Comparison of ENCODE assay signal across 10 mouse cellular contexts in the genomic region with DNA sequence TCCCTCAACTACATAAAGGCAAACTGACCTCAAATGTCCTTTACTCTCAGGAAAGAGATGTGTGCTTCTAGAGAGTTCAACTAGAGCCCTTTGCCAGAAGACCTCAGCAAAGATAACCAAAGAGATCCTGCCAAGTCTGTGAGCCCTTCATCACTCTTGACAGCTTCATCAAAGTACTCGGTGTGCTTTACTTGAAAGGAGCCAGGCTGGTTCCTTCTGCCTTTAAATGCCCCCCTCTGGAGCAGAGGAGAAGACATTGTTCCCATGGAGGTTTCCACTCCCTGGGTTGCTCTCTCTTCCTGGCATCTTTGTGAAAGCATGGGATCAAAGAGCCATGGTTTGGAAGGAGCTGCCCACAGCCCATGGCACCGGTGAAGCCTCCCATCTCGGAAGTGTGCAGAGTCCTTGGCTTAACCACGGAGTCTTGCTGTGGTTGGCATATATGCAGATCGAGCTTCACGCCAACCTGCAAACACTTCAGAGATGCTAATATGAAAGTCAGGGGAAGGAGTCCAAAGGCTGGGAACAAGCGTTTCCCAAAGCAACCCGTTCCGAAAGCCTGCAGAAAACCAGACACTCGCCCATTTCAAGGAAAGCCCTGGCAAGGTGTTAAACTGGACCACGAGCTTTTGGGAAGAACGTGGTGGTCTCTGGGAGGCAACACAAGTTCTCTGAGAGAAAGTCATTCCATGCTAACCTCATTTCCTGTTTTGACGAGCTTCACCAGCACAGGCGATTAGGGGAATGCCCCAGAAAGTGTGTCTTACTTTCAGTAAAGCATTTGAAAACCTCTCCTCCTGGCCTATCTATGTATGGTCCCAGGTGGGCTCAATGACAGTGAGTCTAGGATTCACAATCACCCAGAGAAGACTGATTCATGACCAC.
DNase-seq lines count a peak whose midpoint lies in the region.
"Had no signal": no experiment of that assay in that cellular context is flagged by ENCODE, and none has a peak within 500 bp of the region (broad histone marks: within the 10 kb centered on the region; RNA-seq: fewer than 3 reads in every experiment).

No protein-coding gene starts in this region.

- DNase-seq in left cerebral cortex, postnatal 4 days, result peak; percentile 36
- DNase-seq in left cerebral cortex, postnatal 36 days (ENCODE audit: low spot score in 2 of 2), result no peak
- DNase-seq in CD4-positive helper T cell, adult 2 months (ENCODE audit: low read depth, low spot score), result peak; percentile 75
- DNase-seq in NIH3T3 (ENCODE audit: low read depth), result peak; percentile 37
- peak; percentile 38 to 56 for DNase-seq in cerebellum, postnatal 36 days
- DNase-seq in layer of hippocampus, adult 9-11 months, result no peak
- no peak for DNase-seq in urinary bladder, postnatal 36 days (ENCODE audit: low spot score in 2 of 2)
- DNase-seq: gastrocnemius, adult 2 months; kidney, adult 8-10 months; right cerebral cortex, adult 18-20 months had no signal

- intact Hi-C loops in left cerebral cortex, postnatal 4 days (cut with DNase I), result no loop called here
- intact Hi-C loops in left cerebral cortex, postnatal 36 days (cut with DNase I), result no loop called here

Comparison
In these comparisons a context has a peak if more than half of its experiments do, and no peak if none do; other contexts are left out.
1. DNase-seq: peak in left cerebral cortex, postnatal 4 days (single experiment), CD4-positive helper T cell, adult 2 months (single experiment), NIH3T3 (single experiment) and cerebellum, postnatal 36 days (2 of 2); none in left cerebral cortex, postnatal 36 days (0 of 2), layer of hippocampus, adult 9-11 months (single experiment) and urinary bladder, postnatal 36 days (0 of 2).